Mouse (Mus musculus) embryonic facial prominence, embryonic 13.5 days (tissue): ENCODE measurements around the gene Pacsin2. TPM values are rescaled to one million over a fixed set of nuclear protein-coding genes. Genes with fewer than 3 reads are reported as not detected.

Experiments
- ATAC-seq: fragments of 200-750 bp; cut with Nextera tagmentation; 2 replicates; pipeline ENCODE4 v1.8.0; 2017; ENCODE audit warnings: low read depth; ENCODE audit not compliant: insufficient number of reproducible peaks, insufficient read depth, low FRiP score, low TSS enrichment
- H3K27ac ChIP-seq: fragments of 300-500 bp; sonication (generic); 2 replicates; pipeline ENCODE4 v1.5.1; 2015; ENCODE audit warnings: moderate library complexity, mild to moderate bottlenecking, inconsistent platforms
- H3K27me3 ChIP-seq: fragments of 300-500 bp; sonication (generic); 2 replicates; pipeline ENCODE4 v1.6.1; 2015; ENCODE audit warnings: mild to moderate bottlenecking, inconsistent platforms
- H3K36me3 ChIP-seq: fragments of 300-500 bp; sonication (generic); 2 replicates; pipeline ENCODE4 v1.6.1; 2015; ENCODE audit warnings: mild to moderate bottlenecking, inconsistent platforms
- H3K4me1 ChIP-seq: fragments of 300-500 bp; sonication (generic); 2 replicates; pipeline ENCODE4 v1.6.1; 2015; ENCODE audit warnings: inconsistent platforms
- H3K4me2 ChIP-seq: fragments of 300-500 bp; sonication (generic); 2 replicates; pipeline ENCODE4 v1.6.1; 2015; ENCODE audit warnings: moderate library complexity, mild to moderate bottlenecking, inconsistent platforms
- H3K4me3 ChIP-seq: fragments of 300-500 bp; sonication (generic); 2 replicates; pipeline ENCODE4 v1.5.1; 2015; ENCODE audit warnings: mild to moderate bottlenecking, inconsistent platforms
- H3K9ac ChIP-seq: fragments of 300-500 bp; sonication (generic); 2 replicates; pipeline ENCODE4 v1.6.1; 2015; ENCODE audit warnings: mild to moderate bottlenecking, inconsistent platforms
- H3K9me3 ChIP-seq: fragments of 300-500 bp; sonication (generic); 2 replicates; pipeline ENCODE4 v1.6.1; 2016; ENCODE audit warnings: inconsistent platforms
- WGBS: fragments of 180-500 bp; shearing (Covaris S2); methylation state at CpG from one replicate; pipeline ENCODE4 v1.1.7; 2015; ENCODE audit warnings: mixed read lengths; 5-methylcytosine and 5-hydroxymethylcytosine counted together
- polyA plus RNA-seq: library from polyadenylated mRNA; unstranded; fragments of >200 nt; fragmentation: Nextera tagmentation; extraction: Ambion mirVana; gene quantifications from 2 replicates; pipeline ENCODE4 v1.2.1, GENCODE M21; 2015

Pacsin2 gene
- polyA plus RNA-seq, 1 experiment from 2014 or later, result 49.6 TPM

GRCm38 (mm10) chr15:83430986-83431763, 33.2 kb downstream of the Pacsin2 start:
- no peaks in the 10 kb centered on the region for H3K36me3 ChIP-seq
- 85% methylated on average over 14 of the region's 14 CpGs for WGBS
- ATAC-seq, result no peak

GRCm38 (mm10) chr15:83430419-83430818, 34.0 kb downstream of the Pacsin2 start:
- no peak overlapping the region for H3K27ac ChIP-seq
- H3K36me3 ChIP-seq, result no peaks in the 10 kb centered on the region
- no peak for ATAC-seq
- WGBS, result 67% methylated on average over 7 of the region's 7 CpGs
- no peaks in the 10 kb centered on the region for H3K27me3 ChIP-seq
- H3K9ac ChIP-seq, result no peak overlapping the region
- H3K4me3 ChIP-seq, result no peak overlapping the region
- H3K4me1 ChIP-seq, result peaks cover 46% of the 10 kb centered on the region
- H3K4me2 ChIP-seq, result no peak overlapping the region
- H3K9me3 ChIP-seq, result no peaks in the 10 kb centered on the region

More at GRCm38 (mm10) chr15:83430986-83431763, 33.2 kb downstream of the Pacsin2 start:
- Histone ChIP-seq H3K4me3 (no peak overlapping the region), H3K9ac (no peak overlapping the region), H3K27me3 (no peaks in the 10 kb centered on the region), H3K27ac (no peak overlapping the region), H3K9me3 (no peaks in the 10 kb centered on the region), H3K4me1 (peaks cover 44% of the 10 kb centered on the region), H3K4me2 (no peak overlapping the region)

- 88% methylated on average over 1 of the region's 1 CpGs for WGBS
- Histone ChIP-seq H3K36me3 (no peaks in the 10 kb centered on the region), H3K4me3 (no peak overlapping the region), H3K9ac (no peak overlapping the region), H3K9me3 (no peaks in the 10 kb centered on the region), H3K4me2 (no peak overlapping the region), H3K4me1 (peaks cover 43% of the 10 kb centered on the region), H3K27me3 (no peaks in the 10 kb centered on the region), H3K27ac (no peak overlapping the region)
- no peak for ATAC-seq
Observed at GRCm38 (mm10) chr15:83428586-83428985, 35.8 kb downstream of the Pacsin2 start.

- Histone ChIP-seq H3K27me3 (no peaks in the 10 kb centered on the region), H3K4me3 (no peak overlapping the region), H3K27ac (no peak overlapping the region), H3K36me3 (no peaks in the 10 kb centered on the region), H3K9ac (no peak overlapping the region), H3K4me1 (peaks cover 33% of the 10 kb centered on the region), H3K4me2 (no peak overlapping the region), H3K9me3 (no peaks in the 10 kb centered on the region)
- ATAC-seq, result no peak
- 75% methylated on average over 9 of the region's 9 CpGs for WGBS
Observed at GRCm38 (mm10) chr15:83427294-83428163, 36.9 kb downstream of the Pacsin2 start.

GRCm38 (mm10) chr15:83425794-83426193, 38.6 kb downstream of the Pacsin2 start:
- Histone ChIP-seq H3K27me3 (no peaks in the 10 kb centered on the region), H3K4me3 (no peak overlapping the region), H3K36me3 (no peaks in the 10 kb centered on the region), H3K9me3 (no peaks in the 10 kb centered on the region), H3K9ac (peak overlapping the region; percentile 40; the same call in 1 of the 2 replicates), H3K4me2 (no peak overlapping the region), H3K4me1 (peaks cover 33% of the 10 kb centered on the region), H3K27ac (peak overlapping the region; percentile 39; the same call in 1 of the 2 replicates)
- no peak for ATAC-seq
- 25% methylated on average over 5 of the region's 5 CpGs for WGBS

- no peak for ATAC-seq
- H3K4me2 ChIP-seq, result no peak overlapping the region
- no peaks in the 10 kb centered on the region for H3K9me3 ChIP-seq
- no peak overlapping the region for H3K4me3 ChIP-seq
- 59% methylated on average over 4 of the region's 4 CpGs for WGBS
- peak overlapping the region; percentile 33; the same call in 1 of the 2 replicates for H3K9ac ChIP-seq
- peaks cover 30% of the 10 kb centered on the region for H3K4me1 ChIP-seq
- H3K36me3 ChIP-seq, result no peaks in the 10 kb centered on the region
- H3K27me3 ChIP-seq, result no peaks in the 10 kb centered on the region
- H3K27ac ChIP-seq, result 0 out of 2 replicates have a peak overlapping the region, but pooled peaks have one; percentile 39
Observed at GRCm38 (mm10) chr15:83425277-83425676, 39.1 kb downstream of the Pacsin2 start.

- no peak for ATAC-seq
Observed at GRCm38 (mm10) chr15:83423589-83424384, 40.6 kb downstream of the Pacsin2 start.

GRCm38 (mm10) chr15:83422299-83422981, 42.0 kb downstream of the Pacsin2 start:
- 86% methylated on average over 15 of the region's 15 CpGs for WGBS
- H3K9ac ChIP-seq, result no peak overlapping the region
- peaks cover 27% of the 10 kb centered on the region for H3K4me1 ChIP-seq
- no peaks in the 10 kb centered on the region for H3K36me3 ChIP-seq
- H3K27me3 ChIP-seq, result no peaks in the 10 kb centered on the region
- H3K27ac ChIP-seq, result no peak overlapping the region
- no peak for ATAC-seq
- H3K4me3 ChIP-seq, result no peak overlapping the region
- no peaks in the 10 kb centered on the region for H3K9me3 ChIP-seq
- no peak overlapping the region for H3K4me2 ChIP-seq

More at GRCm38 (mm10) chr15:83423589-83424384, 40.6 kb downstream of the Pacsin2 start:
- H3K9me3 ChIP-seq, result no peaks in the 10 kb centered on the region
- no peak overlapping the region for H3K9ac ChIP-seq
- no peaks in the 10 kb centered on the region for H3K36me3 ChIP-seq
- H3K4me2 ChIP-seq, result no peak overlapping the region
- no peak overlapping the region for H3K4me3 ChIP-seq
- H3K27ac ChIP-seq, result no peak overlapping the region
- 70% methylated on average over 5 of the region's 5 CpGs for WGBS
- H3K27me3 ChIP-seq, result no peaks in the 10 kb centered on the region
- peaks cover 27% of the 10 kb centered on the region for H3K4me1 ChIP-seq

GRCm38 (mm10) chr15:83419562-83419961, 44.8 kb downstream of the Pacsin2 start:
- Histone ChIP-seq H3K27ac (no peak overlapping the region), H3K9ac (no peak overlapping the region), H3K27me3 (no peaks in the 10 kb centered on the region), H3K4me2 (no peak overlapping the region), H3K36me3 (no peaks in the 10 kb centered on the region), H3K4me1 (peaks cover 12% of the 10 kb centered on the region), H3K9me3 (no peaks in the 10 kb centered on the region), H3K4me3 (no peak overlapping the region)
- no peak for ATAC-seq
- 68% methylated on average over 2 of the region's 2 CpGs for WGBS

- ATAC-seq, result no peak
- Histone ChIP-seq H3K9me3 (no peaks in the 10 kb centered on the region), H3K4me2 (no peak overlapping the region), H3K27ac (no peak overlapping the region), H3K4me1 (peaks cover 8% of the 10 kb centered on the region), H3K27me3 (no peaks in the 10 kb centered on the region), H3K4me3 (no peak overlapping the region), H3K9ac (no peak overlapping the region), H3K36me3 (no peaks in the 10 kb centered on the region)
Observed at GRCm38 (mm10) chr15:83418685-83419084, 45.7 kb downstream of the Pacsin2 start.

GRCm38 (mm10) chr15:83417916-83418315, 46.5 kb downstream of the Pacsin2 start:
- H3K4me1 ChIP-seq, result peaks cover 7% of the 10 kb centered on the region; the same call in 1 of the 2 replicates
- no peak overlapping the region for H3K4me3 ChIP-seq
- WGBS, result 88% methylated on average over 6 of the region's 6 CpGs

More at GRCm38 (mm10) chr15:83417916-83418315, 46.5 kb downstream of the Pacsin2 start:
- H3K9ac ChIP-seq, result no peak overlapping the region
- no peak for ATAC-seq
- H3K4me2 ChIP-seq, result no peak overlapping the region
- H3K27me3 ChIP-seq, result no peaks in the 10 kb centered on the region
- H3K9me3 ChIP-seq, result no peaks in the 10 kb centered on the region
- H3K36me3 ChIP-seq, result no peaks in the 10 kb centered on the region
- no peak overlapping the region for H3K27ac ChIP-seq
